Mouse (Mus musculus): ENCODE results near the gene Bcdin3d. TPM values are rescaled to one million over a fixed set of nuclear protein-coding genes. Genes with fewer than 3 reads are reported as not detected.

Bcdin3d gene
- total and polyA plus RNA-seq, 3 experiments: 7.8 to 31.3 (median 13.7) TPM

DNA sequence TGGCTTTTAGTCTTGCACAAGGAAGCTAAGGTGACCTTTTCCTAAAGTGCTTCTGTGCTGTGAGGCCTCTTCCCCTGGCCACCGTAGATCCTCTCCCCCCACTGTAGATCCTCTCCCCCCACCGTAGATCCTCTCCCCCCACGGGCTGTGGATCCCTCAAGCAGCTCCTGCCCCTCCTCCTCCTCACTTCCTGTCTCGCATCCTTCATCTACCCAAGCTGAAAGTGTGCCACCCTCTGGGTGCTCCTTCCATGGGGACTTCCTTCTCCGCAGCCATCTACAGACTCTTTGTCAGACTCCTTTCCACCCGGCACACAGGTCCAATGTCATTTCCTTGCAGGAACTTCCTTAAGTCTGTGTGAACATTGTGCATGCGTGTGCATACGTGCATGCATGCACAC is 44.1 kb downstream of the Bcdin3d start:
- TF ChIP-seq TAL1 (IDR thresholded peaks at IDR 0.05; ENCODE audit: low read length) (no peak), MXI1 (IDR thresholded peaks at IDR 0.05; ENCODE audit: low read depth, low read length) (no peak), KAT2A (conservative IDR thresholded peaks at IDR 0.05; ENCODE audit: low read depth, low read length) (no peak), UBTF (IDR thresholded peaks at IDR 0.05; ENCODE audit: borderline replicate concordance, insufficient read depth, low read depth, low read length) (no peak), TCF12 (IDR thresholded peaks at IDR 0.05; ENCODE audit: low read depth, low read length) (no peak), MAFK (IDR thresholded peaks at IDR 0.05; ENCODE audit: borderline replicate concordance, low read depth, low read length) (no peak), CTCF (IDR thresholded peaks at IDR 0.05 in 2 of 3, conservative IDR thresholded peaks at IDR 0.05 in 1 of 3; ENCODE audit: control insufficient read depth in 1 of 3, insufficient read depth in 1 of 3, low read depth in 2 of 3, low read length in 3 of 3, poor library complexity in 1 of 3, severe bottlenecking in 1 of 3) (no peak), NELFE (IDR thresholded peaks at IDR 0.05; ENCODE audit: low read depth, low read length) (no peak), CHD1 (IDR thresholded peaks at IDR 0.05; ENCODE audit: low read depth, low read length) (no peak), MYC (IDR thresholded peaks at IDR 0.05; ENCODE audit: low read depth, low read length) (no peak), ZMIZ1 (IDR thresholded peaks at IDR 0.05; ENCODE audit: low read depth, low read length) (no peak), E2F4 (IDR thresholded peaks at IDR 0.05; ENCODE audit: borderline replicate concordance, low read depth, low read length) (no peak), ETS1 (IDR thresholded peaks at IDR 0.05; ENCODE audit: low read depth, low read length) (no peak), EP300 (IDR thresholded peaks at IDR 0.05; ENCODE audit: low read depth in 1 of 2, low read length in 2 of 2) (no peak), JUND (IDR thresholded peaks at IDR 0.05; ENCODE audit: low read depth, low read length) (no peak), SMC3 (IDR thresholded peaks at IDR 0.05; ENCODE audit: low read depth, low read length) (no peak), SIN3A (IDR thresholded peaks at IDR 0.05; ENCODE audit: low read length) (no peak)
- DNase-seq (ENCODE audit: low read depth, low spot score): no peak
- Histone ChIP-seq H3K79me2 (ENCODE audit: control insufficient read depth, insufficient read depth, low read length, poor library complexity) (no peaks in the 10 kb centered on the region), H3K4me1 (ENCODE audit: control insufficient read depth in 1 of 2, insufficient read depth in 2 of 2, low read length in 2 of 2) (no peaks in the 10 kb centered on the region), H3K36me3 (ENCODE audit: control insufficient read depth in 1 of 2, insufficient read depth in 2 of 2, low read length in 2 of 2) (no peaks in the 10 kb centered on the region), H3K9ac (ENCODE audit: control insufficient read depth, low read depth, low read length, poor library complexity, severe bottlenecking) (no peak overlapping the region), H3K27ac (ENCODE audit: control insufficient read depth, low read depth, low read length) (no peak overlapping the region), H3K27me3 (ENCODE audit: control insufficient read depth in 1 of 2, insufficient read depth in 2 of 2, low read length in 2 of 2) (no peaks in the 10 kb centered on the region), H3K9me3 (replicated peaks; ENCODE audit: insufficient read depth, low read length) (no peaks in the 10 kb centered on the region), H3K4me3 (ENCODE audit: control insufficient read depth in 1 of 2, insufficient read depth in 1 of 2, low read depth in 2 of 2, low read length in 2 of 2) (no peak overlapping the region)

- Histone ChIP-seq H3K9ac (ENCODE audit: control insufficient read depth, low read depth, low read length, poor library complexity, severe bottlenecking) (no peak overlapping the region), H3K79me2 (ENCODE audit: control insufficient read depth, insufficient read depth, low read length, poor library complexity) (no peaks in the 10 kb centered on the region), H3K9me3 (replicated peaks; ENCODE audit: insufficient read depth, low read length) (no peaks in the 10 kb centered on the region), H3K4me1 (ENCODE audit: control insufficient read depth in 1 of 2, insufficient read depth in 2 of 2, low read length in 2 of 2) (no peaks in the 10 kb centered on the region), H3K27ac (ENCODE audit: control insufficient read depth, low read depth, low read length) (no peak overlapping the region), H3K4me3 (ENCODE audit: control insufficient read depth in 1 of 2, insufficient read depth in 1 of 2, low read depth in 2 of 2, low read length in 2 of 2) (no peak overlapping the region), H3K27me3 (ENCODE audit: control insufficient read depth in 1 of 2, insufficient read depth in 2 of 2, low read length in 2 of 2) (no peaks in the 10 kb centered on the region), H3K36me3 (ENCODE audit: control insufficient read depth in 1 of 2, insufficient read depth in 2 of 2, low read length in 2 of 2) (no peaks in the 10 kb centered on the region)
- DNase-seq (ENCODE audit: low read depth, low spot score): no peak
- no peak for TF ChIP-seq ETS1 (IDR thresholded peaks at IDR 0.05; ENCODE audit: low read depth, low read length)
- no peak for TF ChIP-seq CHD2 (IDR thresholded peaks at IDR 0.05; ENCODE audit: low read length)
- TF ChIP-seq ELF1 (IDR thresholded peaks at IDR 0.05; ENCODE audit: low read depth, low read length): no peak
- TF ChIP-seq MAZ (IDR thresholded peaks at IDR 0.05; ENCODE audit: low read depth, low read length): no peak
- no peak for TF ChIP-seq ZKSCAN1 (IDR thresholded peaks at IDR 0.05; ENCODE audit: low read depth, low read length)
- TF ChIP-seq MYC (IDR thresholded peaks at IDR 0.05; ENCODE audit: low read depth, low read length): no peak
- TF ChIP-seq HCFC1 (IDR thresholded peaks at IDR 0.05; ENCODE audit: low read depth, low read length): no peak
- no peak for TF ChIP-seq POLR2AphosphoS2 (IDR thresholded peaks at IDR 0.05; ENCODE audit: low read length)
- TF ChIP-seq JUND (IDR thresholded peaks at IDR 0.05; ENCODE audit: low read depth, low read length): no peak
- TF ChIP-seq MYB (IDR thresholded peaks at IDR 0.05; ENCODE audit: low read depth, low read length): no peak
- no peak for TF ChIP-seq RAD21 (IDR thresholded peaks at IDR 0.05; ENCODE audit: low read depth, low read length)
- no peak for TF ChIP-seq E2F4 (IDR thresholded peaks at IDR 0.05; ENCODE audit: borderline replicate concordance, low read depth, low read length)
- no peak for TF ChIP-seq EP300 (IDR thresholded peaks at IDR 0.05; ENCODE audit: low read depth in 1 of 2, low read length in 2 of 2)
- no peak for TF ChIP-seq CTCF (IDR thresholded peaks at IDR 0.05 in 2 of 3, conservative IDR thresholded peaks at IDR 0.05 in 1 of 3; ENCODE audit: control insufficient read depth in 1 of 3, insufficient read depth in 1 of 3, low read depth in 2 of 3, low read length in 3 of 3, poor library complexity in 1 of 3, severe bottlenecking in 1 of 3)
- no peak for TF ChIP-seq TCF12 (IDR thresholded peaks at IDR 0.05; ENCODE audit: low read depth, low read length)
Observed at GRCm38 (mm10) chr15:99423884-99424283, 50.6 kb downstream of the Bcdin3d start.
